Mouse (Mus musculus): ENCODE measurements at regions not wholly inside any gene's neighbourhood (a gene's known extent, or its start where the extent isn't known, plus 50 kb on each side); places are given as distances from the start of the nearest gene placed in this dataset.

DNA sequence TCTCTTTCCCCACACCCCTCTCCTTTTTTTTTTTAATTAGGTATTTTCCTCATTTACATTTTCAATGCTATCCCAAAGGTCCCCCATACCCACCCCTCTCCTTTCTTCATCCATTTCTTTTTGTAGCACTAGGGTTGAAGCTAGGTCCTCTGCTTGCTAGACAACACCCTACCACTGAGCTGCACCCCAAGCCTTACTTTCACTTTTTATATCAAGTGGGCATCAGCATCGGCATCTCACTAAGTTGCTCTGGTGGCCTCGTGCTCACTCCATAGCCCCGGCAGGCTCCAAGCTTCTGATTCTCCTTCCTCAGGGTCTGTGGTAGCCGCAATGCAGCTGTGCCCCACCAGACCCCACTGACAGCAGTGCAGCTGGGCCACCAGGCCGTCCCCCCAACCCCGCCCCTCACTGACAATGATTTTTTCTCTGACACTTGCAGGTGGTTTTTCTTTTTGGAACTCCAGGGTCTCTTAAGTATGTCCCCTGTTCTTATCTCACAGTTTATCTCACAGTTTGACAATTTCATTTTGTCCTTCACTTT lies 77.5 kb downstream of the Nufip1 start:
- peak; percentile 69 to 78 for DNase-seq

DNA sequence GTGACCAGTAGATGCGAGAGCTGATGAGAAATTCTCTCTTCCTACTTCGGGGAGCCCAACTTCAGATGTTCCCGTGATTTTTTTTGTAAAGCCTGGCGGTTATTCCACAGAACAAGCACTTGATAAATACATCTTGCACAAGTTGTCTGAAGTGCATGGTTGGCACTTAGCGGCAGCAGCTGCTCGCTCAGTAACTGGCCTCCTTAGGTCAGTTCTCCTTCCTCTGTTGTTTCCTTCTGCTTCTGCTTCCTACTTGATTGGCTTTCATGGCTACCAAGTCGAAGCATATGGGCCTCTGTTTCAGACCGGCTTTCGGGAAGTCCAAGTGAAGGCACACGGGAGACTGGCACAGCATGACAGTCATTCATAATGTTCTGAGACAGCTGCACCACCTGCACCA lies 84.6 kb downstream of the Nufip1 start:
- DNase-seq, result no peak

DNA sequence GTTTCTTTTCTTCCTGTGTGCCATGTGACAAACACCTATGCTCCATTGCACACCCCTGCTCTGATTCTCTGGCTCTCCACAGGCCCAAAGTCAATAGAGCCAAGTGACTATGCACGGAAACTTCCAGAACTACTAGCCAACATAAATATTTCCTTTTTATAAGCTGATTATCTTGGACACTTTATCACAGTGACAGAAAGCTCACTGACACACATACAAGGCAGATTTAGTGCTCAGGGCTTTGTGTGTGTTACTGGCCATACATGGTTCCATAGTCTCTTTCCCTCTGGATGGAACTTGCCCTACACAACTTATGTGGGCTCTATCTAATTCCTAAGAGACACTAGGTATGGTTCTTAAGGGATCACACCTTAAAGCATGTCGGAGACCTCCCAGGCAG lies 86.7 kb downstream of the Nufip1 start:
- no peak for DNase-seq

- DNase-seq, result no peak
Measured at GRCm38 (mm10) chr14:76198406-76198805, 87.7 kb downstream of the Nufip1 start.

DNA sequence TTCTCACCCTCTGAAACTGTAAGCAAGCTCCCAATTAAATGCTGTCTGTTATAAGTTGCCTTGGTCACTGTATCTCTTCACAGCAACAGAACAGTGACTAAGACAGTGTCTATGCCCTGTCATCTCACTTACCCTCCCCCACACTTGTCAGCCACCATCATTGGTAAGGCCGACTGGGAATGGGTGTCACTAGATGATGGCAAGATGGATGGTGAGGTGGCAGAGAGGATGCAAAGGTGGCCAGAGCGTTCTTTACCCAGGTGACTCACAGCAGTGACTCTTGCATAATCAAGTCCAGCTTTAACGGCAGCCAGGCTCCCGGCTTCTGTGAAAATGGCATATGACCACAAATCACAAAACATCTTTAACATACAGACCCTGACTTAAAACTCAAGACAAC lies 91.9 kb downstream of the Nufip1 start:
- DNase-seq, result no peak

GRCm38 (mm10) chr14:76203135-76203534 lies 92.4 kb downstream of the Nufip1 start:
- no peak for DNase-seq

DNA sequence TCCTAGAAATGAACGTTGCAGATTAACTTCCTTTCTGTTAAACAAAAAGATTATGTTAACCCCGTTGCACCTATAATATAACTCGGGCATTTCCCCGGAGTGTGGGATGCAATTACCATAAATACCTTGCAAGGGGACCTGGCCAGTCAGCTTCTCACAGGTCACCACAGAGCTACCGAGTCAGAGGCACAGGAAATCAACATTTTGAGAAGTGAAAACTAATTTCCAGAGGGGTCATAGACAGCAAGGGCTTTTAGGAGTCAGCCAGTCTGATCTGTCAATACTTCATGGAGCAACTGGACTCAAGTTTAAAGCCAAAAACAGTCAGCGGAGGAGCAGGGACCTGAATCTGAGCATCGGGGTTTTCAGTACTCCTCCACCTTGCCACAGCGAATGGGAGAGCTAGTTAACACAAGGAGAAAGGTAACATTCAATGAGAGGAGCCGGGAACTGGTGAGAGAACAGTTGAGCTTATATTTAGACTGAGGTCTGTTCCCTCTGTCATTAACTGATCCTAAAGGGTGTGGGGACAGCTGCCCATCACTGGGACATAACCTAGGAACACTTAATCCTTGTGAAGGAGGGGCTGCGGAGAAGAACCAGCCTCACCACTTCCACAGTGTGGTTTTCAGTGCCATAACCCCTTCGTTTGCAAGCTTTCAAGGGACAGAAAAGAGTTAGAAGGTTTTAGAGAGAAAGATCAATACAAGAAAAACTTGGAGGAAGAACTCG lies 105.9 kb downstream of the Nufip1 start:
- DNase-seq, result no peak

GRCm38 (mm10) chr14:76217178-76217500 lies 106.4 kb downstream of the Nufip1 start:
- DNase-seq, result peak; percentile 50 to 73

GRCm38 (mm10) chr14:76217571-76218256 lies 107.0 kb downstream of the Nufip1 start:
- no peak for DNase-seq

DNA sequence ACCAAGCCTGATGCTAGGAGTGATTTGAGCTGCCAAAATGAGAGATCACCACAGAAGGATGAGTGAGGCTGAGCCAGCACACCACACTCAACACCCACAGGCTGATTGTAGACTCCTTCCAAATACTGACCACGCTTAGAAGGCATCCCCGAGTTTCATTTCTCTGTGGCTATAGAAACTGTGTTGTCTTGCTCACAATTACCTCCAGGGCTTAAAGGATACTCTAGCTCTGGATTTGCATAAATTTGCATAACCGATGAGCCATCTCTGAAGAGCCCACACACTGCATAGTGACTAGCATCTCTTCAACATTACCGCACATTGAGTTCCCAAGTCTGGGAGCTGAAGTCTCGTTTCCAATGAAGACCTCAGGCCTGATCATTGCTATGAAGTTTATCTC lies 110.3 kb downstream of the Nufip1 start:
- DNase-seq, result no peak

GRCm38 (mm10) chr14:76221617-76222319 lies 111.1 kb downstream of the Nufip1 start:
- DNase-seq, result no peak

DNA sequence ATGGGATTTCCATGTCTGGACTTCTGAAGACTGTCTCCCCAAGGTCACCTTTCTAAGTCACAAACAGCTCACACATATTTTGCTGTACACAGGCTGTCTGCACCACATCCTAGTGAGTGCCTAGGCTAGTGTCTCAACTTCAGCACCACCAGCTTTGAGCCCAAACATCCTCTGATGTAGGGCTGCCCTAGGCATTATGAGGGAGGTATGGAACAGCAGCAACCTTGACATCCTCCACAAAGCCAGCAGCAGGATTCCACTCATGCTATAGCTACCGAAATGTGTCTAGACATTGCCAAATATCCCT lies 111.6 kb downstream of the Nufip1 start:
- DNase-seq, result no peak

- no peak for DNase-seq
Measured at GRCm38 (mm10) chr14:76223036-76223650, 112.5 kb downstream of the Nufip1 start.

DNA sequence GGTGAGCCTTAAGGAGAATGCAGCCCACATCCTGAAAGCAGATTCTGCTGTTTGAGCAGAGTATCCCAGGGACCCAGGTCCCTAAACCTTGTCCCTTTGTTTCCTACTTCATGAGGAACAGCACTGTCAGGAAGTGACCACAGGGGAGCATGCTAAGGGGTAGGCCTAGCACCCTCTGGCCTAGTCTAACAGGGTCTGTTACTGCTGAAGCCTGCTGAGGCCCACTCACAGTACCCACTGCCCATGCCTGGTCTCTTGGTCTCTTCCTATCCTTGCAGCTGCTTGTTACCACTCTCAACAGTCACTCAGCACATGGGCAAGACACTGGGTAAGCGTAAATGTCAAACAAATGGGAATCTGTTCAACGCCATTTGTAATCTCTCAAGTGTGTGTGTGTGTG lies 113.2 kb downstream of the Nufip1 start:
- no peak for DNase-seq

DNA sequence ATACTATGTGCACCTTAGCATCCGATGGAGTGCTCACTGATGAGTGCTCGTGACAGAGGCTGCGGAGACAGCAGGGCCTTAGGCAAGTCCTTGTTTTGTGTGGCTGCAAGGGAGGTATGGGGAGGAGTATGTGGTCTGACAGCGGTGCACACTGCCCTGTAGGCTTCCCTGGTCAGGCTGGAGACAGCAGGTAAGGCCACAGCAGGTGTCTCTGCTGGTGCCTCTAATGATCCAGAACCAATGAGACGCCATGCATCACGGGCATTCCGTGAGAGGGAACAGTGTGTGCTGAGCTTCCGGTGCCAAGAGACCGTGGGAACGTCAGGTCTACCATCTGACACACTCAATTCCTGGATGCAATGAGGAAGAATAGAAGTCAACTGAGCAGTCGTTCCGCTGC lies 114.8 kb downstream of the Nufip1 start:
- DNase-seq, result no peak

DNA sequence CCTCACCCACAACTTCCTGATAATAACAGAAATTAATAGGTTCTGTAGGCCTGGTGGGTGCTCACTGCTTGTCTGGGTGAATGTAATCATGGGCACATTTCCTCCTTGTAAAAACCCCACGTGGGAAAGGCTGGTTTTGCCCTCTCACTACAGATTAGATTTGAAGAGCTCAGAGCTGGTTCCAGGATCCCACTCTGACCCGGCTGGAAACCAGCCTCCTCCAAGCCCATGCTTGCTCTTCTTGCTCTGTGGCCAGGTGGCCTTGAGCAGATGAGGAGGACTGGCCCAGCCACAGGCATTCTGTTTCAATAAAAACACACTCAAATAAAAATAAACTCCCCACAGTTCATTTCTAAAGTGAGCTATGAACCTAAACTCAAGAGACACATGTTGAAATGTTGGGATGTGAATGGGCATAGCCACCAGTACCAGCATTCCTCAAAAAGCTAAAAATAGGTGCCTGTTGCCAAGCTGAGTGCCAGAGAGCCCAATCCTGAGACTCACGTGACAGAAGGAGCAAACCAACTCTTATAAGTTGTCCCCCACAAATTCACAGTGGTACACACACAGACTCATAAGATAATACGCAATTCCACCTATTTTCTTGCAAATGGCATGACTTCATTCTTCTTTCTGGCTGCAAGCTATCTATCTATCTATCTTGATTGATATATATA lies 116.1 kb downstream of the Nufip1 start:
- DNase-seq, result no peak

- DNase-seq, result no peak
Measured at GRCm38 (mm10) chr14:76228968-76229555, 118.4 kb downstream of the Nufip1 start.

GRCm38 (mm10) chr14:76239856-76240493 lies 129.3 kb downstream of the Nufip1 start:
- DNase-seq, result no peak

DNA sequence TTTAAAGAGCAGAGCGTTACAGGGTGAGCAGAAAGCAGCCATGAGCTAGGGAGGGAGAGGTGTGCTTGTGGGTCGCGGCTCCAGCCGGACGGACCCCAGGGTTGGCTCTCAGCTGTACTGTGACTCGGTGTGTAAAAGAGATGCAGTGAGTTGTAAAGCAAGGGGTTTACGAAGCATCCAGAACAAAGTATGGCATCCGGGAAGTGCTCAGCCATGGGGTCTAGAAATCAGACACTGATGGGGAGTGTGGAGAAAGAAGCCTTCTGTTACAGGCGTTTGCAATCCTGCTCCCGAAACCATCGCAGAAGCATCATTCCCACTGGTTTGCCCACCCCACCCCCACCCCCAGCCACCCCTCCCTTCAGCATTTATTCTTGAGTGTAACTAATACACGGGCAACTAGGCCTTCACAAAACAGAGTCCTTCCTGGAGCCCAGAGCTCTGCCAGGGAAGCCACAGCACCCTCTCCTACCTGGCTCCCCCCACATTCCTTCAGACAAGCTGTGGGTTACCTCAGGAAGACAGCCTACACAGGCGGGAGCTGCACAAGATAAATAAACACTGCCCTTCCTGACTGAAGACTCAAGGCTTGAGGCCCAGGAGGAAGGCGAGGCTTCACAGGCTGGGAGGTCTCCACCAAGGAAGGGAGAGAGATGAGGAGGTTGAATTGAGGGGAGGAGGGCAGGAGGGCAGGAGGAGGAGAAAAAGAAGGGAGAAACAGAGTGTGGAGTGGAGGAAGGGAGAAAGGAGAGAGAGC lies 133.1 kb downstream of the Nufip1 start:
- no peak for DNase-seq

DNA sequence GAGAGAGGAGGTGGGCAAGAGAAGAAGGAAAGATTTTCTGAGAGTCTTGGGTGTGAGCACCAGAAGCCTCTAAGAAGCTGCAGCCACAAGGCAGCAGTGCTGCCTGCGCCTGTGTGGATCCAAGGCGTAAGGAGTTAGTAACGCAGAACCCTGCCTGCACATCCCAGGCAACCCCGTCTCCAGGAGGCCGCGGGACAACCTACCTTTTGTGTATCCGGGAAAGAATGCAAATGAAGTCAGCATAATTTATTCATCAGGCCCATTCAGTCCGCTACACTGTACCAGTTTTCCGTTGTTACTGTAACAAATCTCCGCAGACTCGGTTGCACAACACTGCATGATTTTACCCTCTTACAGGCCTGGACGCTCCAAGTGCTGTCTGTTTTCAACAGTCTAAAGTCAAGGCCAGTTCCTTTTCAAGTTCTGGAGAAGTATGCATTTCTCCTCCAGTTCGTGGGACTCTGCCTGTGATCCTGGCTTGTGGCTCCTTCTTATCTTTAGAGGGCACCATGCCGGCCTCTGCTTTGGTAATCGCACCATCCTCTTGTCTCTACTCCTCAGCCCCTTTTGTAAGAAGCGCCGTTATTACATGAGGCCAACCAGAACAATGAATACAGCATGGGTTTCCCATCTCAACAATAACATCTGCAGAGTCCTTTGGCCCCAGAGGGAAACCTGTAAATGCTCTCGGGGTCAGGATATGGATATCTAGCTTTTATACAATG lies 133.8 kb downstream of the Nufip1 start:
- DNase-seq, result no peak

GRCm38 (mm10) chr14:76245063-76245396 lies 134.3 kb downstream of the Nufip1 start:
- no peak for DNase-seq

Data from thymus, adult 18-20 months (tissue).